Mouse (Mus musculus): ENCODE data around the gene Tex21.

Gene Tex21

DNA sequence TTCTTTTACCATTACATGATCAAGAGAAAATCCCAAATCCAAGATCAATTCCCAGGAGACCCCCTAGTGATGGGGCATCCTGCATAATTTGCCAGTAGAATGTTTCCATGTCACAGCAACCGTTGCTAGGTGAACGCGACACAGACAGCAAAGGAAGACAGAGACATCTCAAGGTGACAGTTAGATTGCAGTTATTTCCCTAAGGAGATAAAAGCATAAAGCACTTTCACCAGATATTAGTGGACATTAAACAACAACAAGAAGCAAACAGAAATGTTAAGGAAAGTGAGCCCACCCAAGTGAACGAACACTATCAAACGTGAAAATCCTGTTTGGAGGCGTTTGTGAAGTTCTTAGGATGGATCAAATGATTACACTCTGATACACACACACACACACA is at the start of gene Tex21:
Gene Tex21, minus strand, starts transcription at position 101 of the 400 bp plus-strand sequence.
- no peak for DNase-seq (ENCODE audit: low read depth)

DNA sequence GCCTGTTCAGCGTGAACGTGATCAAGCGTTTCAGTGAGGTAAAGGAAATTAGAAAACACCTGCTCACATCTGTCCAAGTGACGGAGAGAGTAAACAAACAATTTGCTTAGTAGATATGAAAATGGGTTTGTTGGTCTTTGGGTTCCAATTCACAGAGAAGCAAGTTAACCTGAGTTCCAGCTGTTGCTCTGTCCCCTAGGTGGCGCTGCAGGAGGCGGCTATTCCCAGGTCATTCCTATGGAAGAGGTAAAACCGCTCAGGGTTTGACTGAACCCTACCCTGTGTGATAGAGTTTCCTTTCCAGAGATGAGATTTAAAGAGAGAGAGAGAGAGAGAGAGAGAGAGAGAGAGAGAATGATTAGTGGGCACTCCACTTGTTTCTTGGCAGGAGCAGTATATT is 46.6 kb upstream of the Tex21 start:
- DNase-seq (ENCODE audit: low read depth), result peak; percentile 43

GRCm38 (mm10) chr12:76290271-76290670 is 43.7 kb upstream of the Tex21 start:
- no peak for DNase-seq (ENCODE audit: low read depth)

- DNase-seq (ENCODE audit: low read depth), result no peak
Observed at GRCm38 (mm10) chr12:76289428-76289827, 42.9 kb upstream of the Tex21 start.

DNA sequence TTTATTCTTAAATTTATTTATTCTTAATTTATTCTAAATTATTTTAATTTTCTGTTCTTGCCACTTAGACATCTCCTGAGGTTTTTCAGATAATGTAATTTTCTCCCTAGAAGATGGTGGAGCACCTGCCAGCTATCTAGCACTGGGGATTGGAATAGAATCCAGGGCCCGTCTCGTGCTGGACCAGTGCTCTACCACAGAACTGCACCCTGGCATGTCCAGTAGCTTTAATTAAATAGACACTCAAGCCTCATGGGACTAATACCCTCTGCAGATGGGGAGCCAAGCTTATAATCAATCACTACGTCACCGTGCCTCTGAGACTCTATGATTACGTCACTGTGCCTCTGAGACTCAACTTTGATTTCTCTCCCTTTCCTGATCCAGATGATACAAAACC is 41.9 kb upstream of the Tex21 start:
- DNase-seq (ENCODE audit: low read depth), result no peak

- no peak for DNase-seq (ENCODE audit: low read depth)
Observed at GRCm38 (mm10) chr12:76287986-76288385, 41.4 kb upstream of the Tex21 start.

GRCm38 (mm10) chr12:76285418-76285817 is 38.9 kb upstream of the Tex21 start:
- no peak for DNase-seq (ENCODE audit: low read depth)

DNA sequence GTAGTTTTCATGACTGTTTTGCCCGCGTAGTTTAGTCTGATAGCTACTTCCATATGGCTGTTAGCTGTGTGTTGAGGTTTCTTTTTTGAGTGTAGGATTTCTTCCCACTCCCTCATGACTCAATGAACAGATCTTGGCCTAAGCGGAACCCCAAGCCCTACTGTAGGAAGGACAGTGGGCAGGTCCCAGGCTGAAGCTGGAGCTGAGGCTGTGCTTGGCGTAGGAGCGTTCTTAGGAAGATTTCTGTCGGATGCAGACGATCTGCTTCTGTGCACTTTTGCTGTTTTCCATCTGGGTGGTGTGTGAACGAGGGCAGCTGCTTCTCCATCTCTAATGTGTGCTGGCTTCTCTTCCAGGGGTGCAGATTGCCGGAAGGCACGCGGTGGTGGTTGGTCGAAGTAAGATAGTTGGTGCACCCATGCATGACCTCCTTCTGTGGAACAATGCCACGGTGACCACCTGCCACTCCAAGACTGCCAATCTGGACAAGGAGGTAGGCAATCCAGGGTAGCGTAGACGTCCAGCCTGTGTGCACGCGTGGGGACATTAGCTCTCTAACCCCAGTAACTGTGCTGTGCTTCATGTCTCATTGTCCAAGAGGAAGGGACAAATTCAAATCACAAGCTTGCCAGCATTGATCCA is 36.1 kb upstream of the Tex21 start:
- DNase-seq (ENCODE audit: low read depth), result no peak

GRCm38 (mm10) chr12:76282132-76282531 is 35.6 kb upstream of the Tex21 start:
- no peak for DNase-seq (ENCODE audit: low read depth)

DNA sequence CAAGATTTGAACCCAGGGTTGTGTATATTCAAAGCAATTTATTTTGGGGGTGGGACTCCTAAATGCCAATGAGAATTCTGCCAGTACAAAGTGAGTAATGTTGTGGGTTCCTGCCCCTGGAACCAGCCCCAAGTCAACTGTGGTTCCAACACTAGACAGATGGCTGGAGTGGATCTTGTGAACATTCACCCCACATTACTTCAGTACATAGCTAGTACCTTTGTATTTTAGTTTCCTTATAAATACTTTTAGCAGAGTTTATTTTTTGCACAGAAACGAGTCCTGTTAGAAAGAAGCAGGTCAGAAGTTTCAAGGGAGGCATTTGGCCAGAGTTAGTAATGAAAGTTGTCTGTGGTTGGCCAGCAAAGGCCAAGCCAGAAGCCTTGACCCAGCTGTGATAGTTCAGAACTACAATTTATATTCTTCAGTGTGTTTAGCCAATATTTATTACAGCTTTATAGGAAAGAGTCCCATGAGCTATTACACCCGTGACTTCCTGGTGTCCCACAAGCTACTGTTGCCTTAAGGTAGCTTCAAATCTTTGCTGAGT is 34.6 kb upstream of the Tex21 start:
- no peak for DNase-seq (ENCODE audit: low read depth)

DNA sequence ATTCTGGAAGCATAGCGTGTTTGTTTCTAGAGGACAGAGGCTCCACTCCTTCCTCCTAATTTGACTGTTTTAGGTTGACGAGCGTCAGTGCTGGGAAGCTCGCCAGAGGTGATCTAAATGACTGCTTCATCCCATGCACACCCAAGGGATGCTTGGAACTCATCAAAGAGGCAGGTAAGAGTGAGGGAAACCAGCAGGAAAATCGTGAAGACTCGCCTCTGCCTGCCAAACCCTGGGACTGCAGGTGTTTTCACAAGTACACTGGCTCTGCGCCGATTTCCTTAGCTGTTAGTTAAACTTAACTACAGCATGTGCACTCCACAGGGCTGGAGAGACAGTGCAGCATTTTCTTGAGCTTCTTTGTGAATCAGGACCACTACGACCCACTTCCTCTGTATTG is 34.0 kb upstream of the Tex21 start:
- DNase-seq (ENCODE audit: low read depth), result no peak

GRCm38 (mm10) chr12:76278209-76278608 is 31.7 kb upstream of the Tex21 start:
- no peak for DNase-seq (ENCODE audit: low read depth)

DNA sequence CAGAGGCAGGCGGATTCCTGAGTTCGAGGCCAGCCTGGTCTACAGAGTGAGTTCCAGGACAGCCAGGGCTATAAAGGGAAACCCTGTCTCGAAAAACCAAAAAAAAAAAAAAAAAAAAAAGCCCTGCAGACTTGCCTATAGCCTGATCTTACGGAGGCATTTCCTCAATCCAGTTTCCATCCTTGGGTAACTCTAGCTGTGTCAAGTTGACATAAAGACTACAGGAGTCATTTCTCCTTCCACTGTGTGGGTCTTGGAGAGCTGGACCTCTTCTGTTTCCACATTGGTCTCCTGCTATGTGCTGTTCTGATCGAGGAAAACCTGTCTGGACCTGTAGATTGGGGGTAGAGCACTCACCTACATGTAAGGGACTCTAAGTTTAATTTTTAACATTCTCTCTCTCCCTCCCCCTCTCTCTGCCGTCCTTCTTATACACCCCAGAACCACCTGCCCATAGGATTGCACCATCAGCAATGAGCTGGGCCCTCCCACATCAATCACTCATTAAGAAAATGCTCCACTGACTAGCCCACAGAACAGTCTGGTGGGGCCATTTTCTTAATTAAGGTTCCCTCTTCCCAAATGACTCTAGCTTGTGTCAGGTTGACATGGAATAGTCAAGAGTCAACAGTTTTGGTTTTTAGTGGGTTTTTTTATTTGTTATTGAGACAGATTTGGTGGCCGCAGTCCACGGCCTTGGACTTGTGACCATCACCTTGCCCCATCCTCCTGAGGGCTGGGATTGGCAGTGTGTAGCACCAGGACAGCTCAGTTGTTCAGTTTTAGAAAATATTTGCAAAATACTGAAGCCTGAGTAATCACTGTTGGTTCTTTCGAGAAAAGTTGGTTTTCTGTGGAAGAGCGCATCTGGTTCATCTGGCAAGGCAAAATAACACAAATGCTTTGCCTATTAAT is 26.3 kb upstream of the Tex21 start:
- DNase-seq (ENCODE audit: low read depth), result no peak

GRCm38 (mm10) chr12:76271516-76271915 is 25.0 kb upstream of the Tex21 start:
- DNase-seq (ENCODE audit: low read depth), result no peak

DNA sequence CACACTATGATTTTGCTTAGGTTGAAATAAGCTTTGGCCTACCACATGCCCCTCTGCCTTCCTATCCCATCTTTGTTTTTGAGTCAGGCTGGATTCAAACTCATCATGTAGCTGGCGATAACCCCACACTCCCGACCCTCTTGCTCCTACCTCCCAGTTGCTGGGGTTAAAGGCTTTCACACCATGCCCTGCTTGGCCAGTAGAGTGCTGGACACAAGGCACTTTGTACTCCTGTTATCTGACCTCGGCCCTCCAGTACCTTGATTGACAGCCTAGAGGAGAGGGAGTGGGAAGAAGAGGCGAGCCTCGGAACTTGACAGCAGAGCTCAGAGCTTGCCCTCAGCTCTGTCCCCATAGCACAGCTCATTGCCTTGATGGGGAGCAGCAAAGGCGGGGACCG is 22.6 kb upstream of the Tex21 start:
- no peak for DNase-seq (ENCODE audit: low read depth)

DNA sequence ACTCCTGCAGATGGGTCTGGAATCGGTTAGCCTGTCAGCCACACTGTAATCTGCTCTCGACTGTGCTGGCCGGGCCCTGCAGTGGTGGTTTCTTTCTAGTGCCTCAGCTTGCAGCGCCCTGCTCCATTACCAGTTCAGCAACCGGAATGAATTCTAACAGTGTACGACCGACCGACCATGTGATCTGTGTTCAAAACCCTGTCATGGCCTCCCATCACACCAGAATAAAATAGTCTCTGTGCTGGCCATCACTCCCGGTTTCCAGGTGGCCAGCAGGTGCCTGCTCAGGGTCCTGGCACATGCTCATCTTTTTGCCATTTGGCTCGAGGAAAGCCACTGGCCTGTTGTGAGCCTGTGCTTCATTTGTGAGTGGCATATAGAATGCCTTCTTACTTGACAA is 22.1 kb upstream of the Tex21 start:
- DNase-seq (ENCODE audit: low read depth), result no peak

DNA sequence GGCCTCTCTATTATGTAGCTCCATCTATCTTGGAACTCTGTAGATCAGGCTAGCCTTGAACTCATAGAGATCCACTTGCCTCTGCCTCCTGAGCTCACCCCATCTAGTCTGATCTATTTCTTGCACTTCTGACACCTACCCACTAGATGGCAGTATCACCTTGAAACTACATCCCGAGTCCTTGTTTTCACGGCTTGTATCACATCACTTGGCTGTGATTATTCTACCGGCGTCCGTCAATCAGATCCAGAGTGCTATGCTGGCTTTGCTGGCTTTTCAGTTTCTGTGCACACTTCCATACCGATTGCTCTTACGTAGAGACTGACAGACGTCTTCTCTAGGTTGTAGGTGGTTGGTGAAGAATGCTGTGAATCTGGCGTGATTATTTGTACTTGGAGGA is 20.3 kb upstream of the Tex21 start:
- DNase-seq (ENCODE audit: low read depth), result peak; percentile 72

- peak; percentile 52 for DNase-seq (ENCODE audit: low read depth)
Observed at GRCm38 (mm10) chr12:76265001-76265400, 18.5 kb upstream of the Tex21 start.

- no peak for DNase-seq (ENCODE audit: low read depth)
Observed at GRCm38 (mm10) chr12:76264325-76264965, 17.9 kb upstream of the Tex21 start.

DNA sequence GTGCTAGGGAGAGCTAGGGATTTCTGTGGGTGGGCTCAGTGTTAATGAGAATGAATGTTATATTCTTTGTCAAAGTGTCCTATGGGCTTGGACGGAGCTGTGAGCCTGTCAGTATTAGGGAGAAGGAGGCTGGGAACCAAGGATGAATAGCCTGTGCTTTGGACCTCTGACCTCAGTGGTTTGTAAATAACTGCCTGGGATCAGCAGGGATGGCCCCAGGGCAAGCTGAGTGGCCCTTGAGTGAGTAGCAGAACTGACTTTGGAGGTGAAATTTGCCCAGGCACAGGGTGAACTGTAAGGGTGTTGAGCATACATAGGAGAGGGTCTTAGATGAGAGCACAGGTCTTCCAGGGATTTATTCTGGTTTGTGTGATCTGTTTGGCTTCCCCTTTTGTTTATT is 17.3 kb upstream of the Tex21 start:
- no peak for DNase-seq (ENCODE audit: low read depth)

DNA sequence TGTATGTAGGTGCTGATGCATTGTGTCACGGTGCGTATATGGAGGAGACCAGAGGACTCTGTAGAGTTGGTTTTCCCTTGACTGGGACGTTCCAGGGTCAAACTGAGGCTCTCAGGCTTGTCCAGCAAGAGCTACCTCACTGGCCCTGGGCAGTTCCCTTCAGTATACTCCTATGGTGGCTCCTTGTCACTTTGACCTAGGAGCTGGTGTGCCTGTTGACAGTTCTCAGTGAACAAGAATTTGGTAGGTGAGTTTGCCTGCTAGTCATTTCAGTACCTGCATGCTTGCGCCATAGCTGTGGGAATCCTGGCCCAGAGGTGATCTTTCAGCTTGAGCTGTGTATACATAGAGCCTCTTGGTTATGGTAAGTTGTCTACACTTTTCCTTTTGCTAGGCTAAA is 16.4 kb upstream of the Tex21 start:
- DNase-seq (ENCODE audit: low read depth), result no peak

DNA sequence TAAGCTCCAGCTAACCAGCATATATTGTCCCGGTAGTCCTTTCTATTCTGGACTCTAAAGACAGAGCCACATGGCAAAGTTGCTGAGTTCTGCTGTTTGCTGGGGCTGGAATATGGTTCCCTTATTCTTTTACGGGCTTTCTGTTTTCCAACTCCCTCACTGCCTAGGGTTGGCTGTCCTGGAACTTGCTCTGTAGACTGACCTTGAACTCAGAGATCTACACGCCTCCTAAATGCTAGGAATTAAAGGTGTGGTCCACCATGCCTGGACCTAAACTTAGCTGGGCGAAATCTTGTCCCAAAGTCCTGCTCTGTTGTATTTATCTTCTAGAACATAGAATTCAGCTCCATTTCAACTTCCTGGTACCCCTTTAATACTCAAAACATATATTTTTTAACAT is 15.0 kb upstream of the Tex21 start:
- DNase-seq (ENCODE audit: low read depth), result no peak

DNA sequence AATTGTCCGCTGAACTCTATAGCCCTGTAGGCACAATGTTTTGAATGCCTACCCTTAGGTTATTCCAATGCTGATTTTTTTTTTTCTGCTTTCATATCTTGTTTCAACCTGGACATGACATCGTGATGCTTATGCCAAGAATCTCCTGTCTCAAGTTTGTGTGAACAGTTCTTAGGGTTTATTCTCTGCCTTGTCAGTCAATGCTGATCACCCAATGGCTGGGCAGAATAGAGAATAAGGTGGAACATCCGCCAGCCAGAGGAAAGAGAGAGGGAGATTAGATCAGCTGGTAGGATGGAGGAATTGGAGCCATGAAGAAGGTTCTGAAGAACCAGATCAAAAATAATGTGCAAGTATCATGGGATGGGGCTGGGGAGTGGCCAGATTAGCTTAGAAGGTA is 14.1 kb upstream of the Tex21 start:
- DNase-seq (ENCODE audit: low read depth), result no peak

Data from 416B (cell line).